Mouse (Mus musculus) lung, adult 2 months (tissue): ENCODE measurements around the gene Dcbld2. TPM values are rescaled to one million over a fixed set of nuclear protein-coding genes. Genes with fewer than 3 reads are reported as not detected.
"Not testable (repeated sequence)": the region's sequence is repeated elsewhere in the genome, so short reads cannot be mapped to it uniquely, and the experiment has no call there.

Experiments
- DNase-seq: peaks from one replicate; pipeline ENCODE4 v3.0.0; 2022
- H3K4me1 ChIP-seq: fragments of 200-500 bp; 2 replicates; pipeline ENCODE4 v1.6.1; 2011; ENCODE audit warnings: low read length; ENCODE audit not compliant: control insufficient read depth, insufficient read depth
- H3K4me3 ChIP-seq: fragments of 200-500 bp; replicated peaks from 2 replicates; pipeline ENCODE3; 2011; ENCODE audit warnings: low read depth, mild to moderate bottlenecking, control low read depth, low read length; ENCODE audit errors: extremely low read depth
- CTCF ChIP-seq: fragments of 200-500 bp; IDR thresholded peaks from 2 replicates; pipeline ENCODE4 v1.5.1; 2011; ENCODE audit warnings: mild to moderate bottlenecking, low read length, control low read depth; ENCODE audit not compliant: insufficient read depth
- POLR2A ChIP-seq: fragments of 200-500 bp; IDR thresholded peaks from 2 replicates; pipeline ENCODE4 v1.6.1; 2011; ENCODE audit warnings: low read depth, mild to moderate bottlenecking, control low read depth, low read length, borderline replicate concordance; ENCODE audit errors: extremely low read depth
- WGBS: fragments of 180-500 bp; shearing (Covaris S2); methylation state at CpG from one replicate; pipeline ENCODE4 v1.1.7; 2018; 5-methylcytosine and 5-hydroxymethylcytosine counted together
- polyA plus RNA-seq: library from polyadenylated mRNA; depleted of rRNA; stranded (reverse); fragments of >200 nt; gene quantifications from 2 replicates; pipeline ENCODE4 v1.2.3, GENCODE M21; 2012

Gene Dcbld2
- polyA plus RNA-seq, 1 experiment: 14.0 TPM

GRCm38 (mm10) chr16:58456991-58457390, 48.7 kb downstream of the Dcbld2 start:
- no peak for DNase-seq
- Histone ChIP-seq H3K4me1 (0 out of 2 replicates have a peak, but pooled peaks cover 2% of the 10 kb centered on the region), H3K4me3 (no peak overlapping the region)
- WGBS: 72% methylated on average over 6 of the region's 6 CpGs
- TF ChIP-seq POLR2A: no peak
- no peak for TF ChIP-seq CTCF

- WGBS: 28% methylated on average over 3 of the region's 3 CpGs
- not testable (repeated sequence) for H3K4me1 ChIP-seq, DNase-seq, H3K4me3 ChIP-seq
These were observed 51.7 kb downstream of the Dcbld2 start for GRCm38 (mm10) chr16:58459966-58460365.

GRCm38 (mm10) chr16:58460386-58460785, 52.1 kb downstream of the Dcbld2 start:
- DNase-seq: no peak
- Histone ChIP-seq H3K4me1 (no peaks in the 10 kb centered on the region), H3K4me3 (no peak overlapping the region)
- 81% methylated on average over 10 of the region's 10 CpGs for WGBS
- TF ChIP-seq CTCF (no peak), POLR2A (no peak)

GRCm38 (mm10) chr16:58461856-58462518, 53.7 kb downstream of the Dcbld2 start:
- no peak for DNase-seq
- TF ChIP-seq POLR2A (no peak), CTCF (0 out of 2 replicates have a peak, but pooled peaks have one; percentile 3)
- WGBS: 82% methylated on average over 2 of the region's 2 CpGs
- no peak overlapping the region for H3K4me3 ChIP-seq
- no peaks in the 10 kb centered on the region for H3K4me1 ChIP-seq

- DNase-seq: no peak
- 90% methylated on average over 2 of the region's 2 CpGs for WGBS
- Histone ChIP-seq H3K4me1 (no peaks in the 10 kb centered on the region), H3K4me3 (no peak overlapping the region)
- TF ChIP-seq CTCF (no peak), POLR2A (no peak)
These were observed 54.3 kb downstream of the Dcbld2 start for GRCm38 (mm10) chr16:58462519-58462918.

- H3K4me3 ChIP-seq: no peak overlapping the region
- WGBS: 88% methylated on average over 14 of the region's 14 CpGs
- no peak for TF ChIP-seq CTCF
- TF ChIP-seq POLR2A: no peak; the same call in 1 of the 2 replicates
- no peaks in the 10 kb centered on the region for H3K4me1 ChIP-seq
- DNase-seq: no peak
These were observed 55.8 kb downstream of the Dcbld2 start for GRCm38 (mm10) chr16:58464051-58464450.

- TF ChIP-seq CTCF: no peak
- TF ChIP-seq POLR2A: no peak
- no peaks in the 10 kb centered on the region for H3K4me1 ChIP-seq
- WGBS: 54% methylated on average over 9 of the region's 9 CpGs
- no peak overlapping the region for H3K4me3 ChIP-seq
- DNase-seq: no peak
These were observed 57.2 kb downstream of the Dcbld2 start for GRCm38 (mm10) chr16:58465412-58465811.

- no peak for DNase-seq
- H3K4me3 ChIP-seq: no peak overlapping the region
- H3K4me1 ChIP-seq: peaks cover under 1% of the 10 kb centered on the region; the same call in 1 of the 2 replicates
- 88% methylated on average over 8 of the region's 8 CpGs for WGBS
- TF ChIP-seq CTCF: no peak
- TF ChIP-seq POLR2A: no peak
These were observed 61.8 kb downstream of the Dcbld2 start for GRCm38 (mm10) chr16:58470061-58470460.

- TF ChIP-seq POLR2A (no peak), CTCF (no peak)
- Histone ChIP-seq H3K4me1 (peaks cover 4% of the 10 kb centered on the region), H3K4me3 (no peak overlapping the region)
- no peak for DNase-seq
- 83% methylated on average over 4 of the region's 4 CpGs for WGBS
These were observed 62.6 kb downstream of the Dcbld2 start for GRCm38 (mm10) chr16:58470841-58471240.

- Histone ChIP-seq H3K4me3 (no peak overlapping the region), H3K4me1 (peaks cover 18% of the 10 kb centered on the region)
- DNase-seq: no peak
- 62% methylated on average over 3 of the region's 3 CpGs for WGBS
- TF ChIP-seq POLR2A (no peak), CTCF (no peak)
These were observed 66.6 kb downstream of the Dcbld2 start for GRCm38 (mm10) chr16:58474875-58475274.
